Comparison of ENCODE assay signal across 8 mouse cellular contexts in genomic region chrX:12076763-12077600, GRCm38 (mm10).
A peak's percentile ranks its signal among the peaks of the same experiment; 100 is the strongest.
DNase-seq lines count a peak whose midpoint lies in the region; ATAC-seq and TF ChIP-seq lines count a peak whose summit lies in the region.

No protein-coding gene starts in this region.

- no peak overlapping the region for H3K27ac ChIP-seq in bone marrow macrophage, adult 2 months (ENCODE audit: insufficient read depth, low read depth, low read length)
- no peak overlapping the region for H3K27ac ChIP-seq in embryonic facial prominence, embryonic 15.5 days (replicated peaks)
- peak overlapping the region; percentile 67 to 74; a peak in 3 of 4 replicates for H3K27ac ChIP-seq in heart, embryonic 14.5 days (replicated peaks in 1 of 2; ENCODE audit: control insufficient read depth in 1 of 2, insufficient read depth in 1 of 2, low read depth in 2 of 2, low read length in 2 of 2)
- peak overlapping the region; percentile 46; the same call in 1 of the 2 replicates for H3K27ac ChIP-seq in kidney, embryonic 16.5 days (ENCODE audit: low read length)
- no peak overlapping the region for H3K27ac ChIP-seq in liver, postnatal 0 days (ENCODE audit: low read depth)
- peak overlapping the region; percentile 66 for H3K27ac ChIP-seq in neural tube, embryonic 12.5 days

- 3% methylated on average over 57 of the region's 58 CpGs for WGBS in embryonic facial prominence, embryonic 15.5 days
- 1% methylated on average over 54 of the region's 58 CpGs for WGBS in heart, embryonic 14.5 days
- WGBS in kidney, embryonic 16.5 days, result 1% methylated on average over 58 of the region's 58 CpGs
- WGBS in liver, postnatal 0 days (ENCODE audit: insufficient replicate concordance), result 2% methylated on average over 50 of the region's 58 CpGs
- WGBS in neural tube, embryonic 12.5 days, result 1% methylated on average over 54 of the region's 58 CpGs

- H3K4me2 ChIP-seq in embryonic facial prominence, embryonic 15.5 days (replicated peaks), result peak overlapping the region; percentile 71
- H3K4me2 ChIP-seq in heart, embryonic 14.5 days (ENCODE audit: low read length), result peak overlapping the region; percentile 80
- peak overlapping the region; percentile 77 for H3K4me2 ChIP-seq in kidney, embryonic 16.5 days (replicated peaks; ENCODE audit: low read depth, low read length)
- H3K4me2 ChIP-seq in liver, postnatal 0 days (ENCODE audit: low read depth, low read length), result peak overlapping the region; percentile 93
- peak overlapping the region; percentile 66 for H3K4me2 ChIP-seq in neural tube, embryonic 12.5 days (replicated peaks)

- H3K36me3 ChIP-seq in E14TG2a.4 (ENCODE audit: insufficient read depth, low read length), result no peaks in the 10 kb centered on the region
- H3K36me3 ChIP-seq in embryonic facial prominence, embryonic 15.5 days, result no peaks in the 10 kb centered on the region
- H3K36me3 ChIP-seq in heart, embryonic 14.5 days (ENCODE audit: control insufficient read depth, insufficient read depth, low read length), result no peaks in the 10 kb centered on the region
- no peaks in the 10 kb centered on the region for H3K36me3 ChIP-seq in kidney, embryonic 16.5 days (ENCODE audit: insufficient read depth, low read length)
- no peaks in the 10 kb centered on the region for H3K36me3 ChIP-seq in liver, postnatal 0 days (replicated peaks; ENCODE audit: insufficient read depth, low read length)
- H3K36me3 ChIP-seq in neural tube, embryonic 12.5 days, result no peaks in the 10 kb centered on the region

- peaks cover 56% of the 10 kb centered on the region for H3K4me1 ChIP-seq in E14TG2a.4 (replicated peaks; ENCODE audit: low read depth, low read length)
- H3K4me1 ChIP-seq in bone marrow macrophage, adult 2 months (ENCODE audit: control insufficient read depth, insufficient read depth, low read length), result peaks cover 14% of the 10 kb centered on the region
- peaks cover 25% of the 10 kb centered on the region for H3K4me1 ChIP-seq in embryonic facial prominence, embryonic 15.5 days
- peaks cover 19 to 31% of the 10 kb centered on the region in 2 experiments for H3K4me1 ChIP-seq in heart, embryonic 14.5 days (ENCODE audit: control insufficient read depth in 2 of 2, insufficient read depth in 2 of 2, low read length in 2 of 2)
- H3K4me1 ChIP-seq in kidney, embryonic 16.5 days (ENCODE audit: insufficient read depth, low read length), result peaks cover 36% of the 10 kb centered on the region
- H3K4me1 ChIP-seq in liver, postnatal 0 days (ENCODE audit: insufficient read depth), result peaks cover 15% of the 10 kb centered on the region
- H3K4me1 ChIP-seq in neural tube, embryonic 12.5 days, result peaks cover 38% of the 10 kb centered on the region

- no peaks in the 10 kb centered on the region for H3K9me3 ChIP-seq in E14TG2a.4 (ENCODE audit: low read length)
- no peaks in the 10 kb centered on the region for H3K9me3 ChIP-seq in embryonic facial prominence, embryonic 15.5 days (replicated peaks)
- no peaks in the 10 kb centered on the region for H3K9me3 ChIP-seq in heart, embryonic 14.5 days (ENCODE audit: control insufficient read depth, low read length)
- no peaks in the 10 kb centered on the region for H3K9me3 ChIP-seq in kidney, embryonic 16.5 days (ENCODE audit: low read length)
- no peaks in the 10 kb centered on the region for H3K9me3 ChIP-seq in liver, postnatal 0 days (ENCODE audit: low read length)
- H3K9me3 ChIP-seq in neural tube, embryonic 12.5 days, result no peaks in the 10 kb centered on the region

- no peak for TF ChIP-seq POLR2A in bone marrow macrophage, adult 2 months (IDR thresholded peaks at IDR 0.05; ENCODE audit: borderline replicate concordance, low read depth, low read length)

- peak; percentile 60 for DNase-seq in liver, postnatal 0 days
- DNase-seq in thymus, adult 18-20 months, result peak; percentile 35 to 41

- H3K4me3 ChIP-seq in E14TG2a.4 (replicated peaks; ENCODE audit: low read length), result peak overlapping the region; percentile 70
- H3K4me3 ChIP-seq in bone marrow macrophage, adult 2 months (ENCODE audit: insufficient read depth, low read length), result peak overlapping the region; percentile 68
- peak overlapping the region; percentile 58 for H3K4me3 ChIP-seq in embryonic facial prominence, embryonic 15.5 days (replicated peaks)
- H3K4me3 ChIP-seq in heart, embryonic 14.5 days (ENCODE audit: control insufficient read depth in 1 of 2, insufficient read depth in 1 of 2, low read depth in 1 of 2, low read length in 2 of 2), result peak overlapping the region; percentile 66 to 79
- H3K4me3 ChIP-seq in kidney, embryonic 16.5 days (ENCODE audit: low read length), result peak overlapping the region; percentile 70
- H3K4me3 ChIP-seq in liver, postnatal 0 days (ENCODE audit: low read depth, low read length), result peak overlapping the region; percentile 77
- H3K4me3 ChIP-seq in neural tube, embryonic 12.5 days, result peak overlapping the region; percentile 63

- peaks cover 54% of the 10 kb centered on the region for H3K27me3 ChIP-seq in E14TG2a.4 (ENCODE audit: insufficient read depth, low read length)
- peaks cover 64% of the 10 kb centered on the region for H3K27me3 ChIP-seq in embryonic facial prominence, embryonic 15.5 days
- peaks cover 33% of the 10 kb centered on the region for H3K27me3 ChIP-seq in heart, embryonic 14.5 days (ENCODE audit: control insufficient read depth, insufficient read depth, low read length)
- H3K27me3 ChIP-seq in kidney, embryonic 16.5 days (ENCODE audit: insufficient read depth, low read length), result peaks cover 60% of the 10 kb centered on the region
- peaks cover 35% of the 10 kb centered on the region for H3K27me3 ChIP-seq in liver, postnatal 0 days (ENCODE audit: insufficient read depth, low read length)
- peaks cover 59% of the 10 kb centered on the region for H3K27me3 ChIP-seq in neural tube, embryonic 12.5 days (replicated peaks)

- ATAC-seq in embryonic facial prominence, embryonic 15.5 days (ENCODE audit: insufficient number of reproducible peaks, low FRiP score, low TSS enrichment, low read depth), result peak; percentile 30; the same call in 1 of the 2 replicates
- peak; percentile 24; the same call in 1 of the 2 replicates for ATAC-seq in heart, embryonic 14.5 days (ENCODE audit: insufficient number of reproducible peaks, insufficient read depth, low FRiP score, low read depth)
- peak; percentile 67 for ATAC-seq in kidney, embryonic 16.5 days (ENCODE audit: low FRiP score, low TSS enrichment)
- peak; percentile 40 for ATAC-seq in liver, postnatal 0 days
- ATAC-seq in neural tube, embryonic 12.5 days (ENCODE audit: low FRiP score, low read depth), result peak; percentile 48

- no peak for TF ChIP-seq CTCF in E14TG2a.4 (conservative IDR thresholded peaks at IDR 0.05; ENCODE audit: low read length)
- no peak for TF ChIP-seq CTCF in bone marrow macrophage, adult 2 months (IDR thresholded peaks at IDR 0.05; ENCODE audit: low read depth, low read length)
- TF ChIP-seq CTCF in liver, postnatal 0 days (IDR thresholded peaks at IDR 0.05; ENCODE audit: low read depth), result no peak

- H3K9ac ChIP-seq in embryonic facial prominence, embryonic 15.5 days, result peak overlapping the region; percentile 15; the same call in 1 of the 2 replicates
- peak overlapping the region; percentile 87 for H3K9ac ChIP-seq in heart, embryonic 14.5 days (ENCODE audit: low read length)
- H3K9ac ChIP-seq in kidney, embryonic 16.5 days (replicated peaks; ENCODE audit: low read length), result peak overlapping the region; percentile 56
- H3K9ac ChIP-seq in liver, postnatal 0 days (replicated peaks), result peak overlapping the region; percentile 75
- H3K9ac ChIP-seq in neural tube, embryonic 12.5 days, result peak overlapping the region; percentile 84

- TF ChIP-seq EP300 in liver, postnatal 0 days (IDR thresholded peaks at IDR 0.05; ENCODE audit: low read depth), result no peak

Comparison
In these comparisons a context has a peak if more than half of its experiments do, and no peak if none do; other contexts are left out.
1. H3K27ac ChIP-seq: peak in heart, embryonic 14.5 days (2 of 2), kidney, embryonic 16.5 days (single experiment) and neural tube, embryonic 12.5 days (single experiment); none in bone marrow macrophage, adult 2 months (single experiment), embryonic facial prominence, embryonic 15.5 days (single experiment) and liver, postnatal 0 days (single experiment).
2. H3K9ac ChIP-seq: peak in every context shown above with its lines; median percentile 87 in heart, embryonic 14.5 days; 84 in neural tube, embryonic 12.5 days; 75 in liver, postnatal 0 days; 56 in kidney, embryonic 16.5 days; 15 in embryonic facial prominence, embryonic 15.5 days.
3. Peak in every context shown above with its lines, with median percentiles within 50 percentile points of each other: H3K4me3 ChIP-seq, ATAC-seq and H3K4me2 ChIP-seq.